Mouse (Mus musculus) spleen, adult 2 months (tissue): ENCODE results near the gene Vangl1. TPM values are rescaled to one million over a fixed set of nuclear protein-coding genes. Genes with fewer than 3 reads are reported as not detected.

ENCODE experiments used
- DNase-seq, 2 experiments: peaks; one replicate each; pipeline versions ENCODE4 v3.0.0 to v3.0.0-alpha.2; 2012 to 2021; ENCODE audit warnings: low spot score in 2 of 2, low read depth in 1 of 2
- H3K27ac ChIP-seq: fragments of 200-500 bp; 2 replicates; pipeline ENCODE4 v1.5.1; 2012; ENCODE audit warnings: low read length, inconsistent platforms; ENCODE audit not compliant: insufficient read depth
- H3K27me3 ChIP-seq: fragments of 200-500 bp; 2 replicates; pipeline ENCODE4 v1.6.1; 2012; ENCODE audit warnings: mild to moderate bottlenecking, moderate library complexity, low read length, inconsistent platforms; ENCODE audit not compliant: control insufficient read depth, insufficient read depth
- H3K36me3 ChIP-seq: fragments of 200-500 bp; 2 replicates; pipeline ENCODE4 v1.6.1; 2012; ENCODE audit warnings: mild to moderate bottlenecking, low read length, inconsistent platforms; ENCODE audit not compliant: control insufficient read depth, insufficient read depth
- H3K4me1 ChIP-seq: fragments of 200-500 bp; 2 replicates; pipeline ENCODE4 v1.6.1; 2011; ENCODE audit warnings: inconsistent platforms; ENCODE audit not compliant: control insufficient read depth, insufficient read depth, insufficient read length
- H3K4me3 ChIP-seq: fragments of 200-500 bp; 2 replicates; pipeline ENCODE4 v1.5.1; 2011; ENCODE audit warnings: mild to moderate bottlenecking, inconsistent platforms; ENCODE audit not compliant: insufficient read depth, insufficient read length; ENCODE audit errors: extremely low read depth
- CTCF ChIP-seq: fragments of 200-500 bp; IDR thresholded peaks from 2 replicates; pipeline ENCODE4 v1.5.1; 2011; ENCODE audit warnings: mild to moderate bottlenecking, inconsistent platforms; ENCODE audit not compliant: insufficient read depth, insufficient read length, insufficient replicate concordance; ENCODE audit errors: extremely low read depth
- POLR2A ChIP-seq: fragments of 200-500 bp; IDR thresholded peaks from 2 replicates; pipeline ENCODE4 v1.6.1; 2011; ENCODE audit warnings: low read depth, low read length, inconsistent platforms
- WGBS: fragments of 180-500 bp; shearing (Covaris S2); methylation state at CpG from one replicate; pipeline ENCODE4 v1.1.7; 2018; 5-methylcytosine and 5-hydroxymethylcytosine counted together
- polyA plus RNA-seq: library from polyadenylated mRNA; depleted of rRNA; stranded (reverse); fragments of >200 nt; gene quantifications from 2 replicates; pipeline ENCODE4 v1.2.3, GENCODE M21; 2012

Gene Vangl1
- polyA plus RNA-seq, 1 experiment: 18.2 TPM

DNA sequence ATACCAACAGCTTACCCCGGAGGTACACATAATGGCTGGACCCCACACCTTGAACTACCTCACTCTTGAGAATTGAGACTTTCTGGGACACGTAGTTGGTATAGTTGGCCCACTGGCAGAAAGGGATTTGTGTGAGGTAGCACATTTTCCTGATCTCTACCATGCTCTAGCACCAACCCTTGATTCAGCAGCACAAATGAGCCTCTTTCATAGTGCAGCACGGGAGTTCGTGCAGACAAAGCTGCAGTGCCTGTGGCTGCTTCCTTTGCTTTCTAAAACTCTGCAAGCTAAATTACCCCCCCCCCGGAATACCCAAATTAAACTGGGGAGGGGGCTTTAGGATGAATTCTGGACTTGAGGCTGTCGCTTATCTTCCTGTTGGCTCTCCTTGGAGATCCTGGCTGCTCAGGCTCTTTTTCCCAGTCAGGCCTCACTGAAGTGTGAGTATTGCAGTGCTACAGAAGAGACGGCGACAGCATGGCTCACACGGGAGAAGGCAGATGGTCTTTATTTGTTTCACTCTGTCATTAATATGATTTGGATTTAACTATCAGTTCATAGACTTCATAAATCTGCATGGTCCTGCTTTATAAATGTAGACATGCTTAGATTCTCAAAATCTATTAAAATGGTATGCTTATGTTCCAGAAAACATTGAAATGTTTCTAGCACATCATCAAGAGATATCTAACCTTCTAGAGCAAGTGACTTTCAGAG, 27.1 kb upstream of the Vangl1 start:
- H3K27ac ChIP-seq: no peak overlapping the region
- 91% methylated on average over 9 of the region's 9 CpGs for WGBS
- no peak overlapping the region for H3K4me3 ChIP-seq
- H3K36me3 ChIP-seq: no peaks in the 10 kb centered on the region
- no peaks in the 10 kb centered on the region for H3K27me3 ChIP-seq
- H3K4me1 ChIP-seq: no peaks in the 10 kb centered on the region
- no peak for DNase-seq
- no peak for TF ChIP-seq CTCF
- TF ChIP-seq POLR2A: no peak

GRCm38 (mm10) chr3:102222756-102223155, 18.3 kb upstream of the Vangl1 start:
- Histone ChIP-seq H3K27ac (no peak overlapping the region), H3K4me3 (no peak overlapping the region), H3K27me3 (no peaks in the 10 kb centered on the region), H3K36me3 (no peaks in the 10 kb centered on the region), H3K4me1 (no peaks in the 10 kb centered on the region)
- DNase-seq: no peak
- TF ChIP-seq CTCF (no peak), POLR2A (no peak)
- 89% methylated on average over 8 of the region's 8 CpGs for WGBS

- Histone ChIP-seq H3K4me3 (no peak overlapping the region), H3K36me3 (no peaks in the 10 kb centered on the region), H3K27me3 (no peaks in the 10 kb centered on the region), H3K4me1 (no peaks in the 10 kb centered on the region), H3K27ac (no peak overlapping the region)
- DNase-seq: no peak
- TF ChIP-seq CTCF (no peak), POLR2A (no peak)
- 77% methylated on average over 2 of the region's 2 CpGs for WGBS
These were observed 13.8 kb upstream of the Vangl1 start for GRCm38 (mm10) chr3:102218301-102218700.

DNA sequence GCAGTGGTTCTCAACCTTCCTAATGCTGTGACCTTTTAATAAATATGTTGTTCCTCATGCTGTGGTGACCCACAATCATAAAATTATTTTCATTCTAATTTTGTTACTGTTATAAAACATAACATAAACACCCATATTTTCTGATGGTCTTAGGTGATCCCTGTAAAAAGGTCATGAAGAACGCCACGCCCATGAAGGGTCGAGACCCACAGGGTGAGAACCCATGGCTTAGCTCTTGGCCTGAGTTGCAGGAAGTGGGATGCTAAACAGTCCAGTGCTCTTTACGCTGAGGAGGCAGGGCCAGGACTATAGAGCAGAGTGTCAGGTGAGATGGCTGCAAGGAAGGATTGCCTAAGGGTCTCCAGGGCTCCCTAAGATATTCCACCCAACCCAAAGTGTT, 10.2 kb upstream of the Vangl1 start:
- Histone ChIP-seq H3K36me3 (no peaks in the 10 kb centered on the region), H3K4me1 (no peaks in the 10 kb centered on the region), H3K4me3 (no peak overlapping the region), H3K27ac (no peak overlapping the region), H3K27me3 (no peaks in the 10 kb centered on the region)
- WGBS: 86% methylated on average over 4 of the region's 4 CpGs
- TF ChIP-seq POLR2A (no peak), CTCF (no peak)
- DNase-seq: no peak

DNA sequence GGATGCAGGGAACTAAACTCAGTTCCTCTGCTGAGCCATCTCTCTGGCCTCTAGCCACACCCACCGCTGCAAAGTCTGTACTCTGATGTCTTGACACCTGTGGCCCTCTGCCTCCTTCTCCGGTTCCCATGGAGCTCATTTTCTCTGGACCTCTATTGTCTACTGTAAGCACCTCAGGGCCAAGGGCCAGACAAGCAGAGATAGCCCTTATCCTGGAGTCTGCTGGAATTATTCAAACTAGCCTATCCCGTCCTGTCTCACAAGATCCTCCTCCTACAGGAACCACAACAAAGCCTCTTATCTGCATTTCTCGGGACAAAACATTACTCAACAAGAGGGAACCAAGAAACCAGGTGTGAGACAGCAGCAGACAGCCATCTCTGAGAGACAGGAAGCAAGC, 9.8 kb upstream of the Vangl1 start:
- Histone ChIP-seq H3K4me3 (no peak overlapping the region), H3K27me3 (no peaks in the 10 kb centered on the region), H3K36me3 (no peaks in the 10 kb centered on the region), H3K4me1 (no peaks in the 10 kb centered on the region), H3K27ac (no peak overlapping the region)
- DNase-seq: no peak
- WGBS: 64% methylated on average over 4 of the region's 4 CpGs
- TF ChIP-seq CTCF (no peak), POLR2A (no peak)

GRCm38 (mm10) chr3:102212896-102213295, 8.4 kb upstream of the Vangl1 start:
- Histone ChIP-seq H3K4me3 (no peak overlapping the region), H3K27me3 (no peaks in the 10 kb centered on the region), H3K4me1 (no peaks in the 10 kb centered on the region), H3K27ac (no peak overlapping the region), H3K36me3 (no peaks in the 10 kb centered on the region)
- 69% methylated on average over 6 of the region's 6 CpGs for WGBS
- TF ChIP-seq POLR2A: no peak
- TF ChIP-seq CTCF: no peak
- DNase-seq: no peak

GRCm38 (mm10) chr3:102212336-102212735, 7.8 kb upstream of the Vangl1 start:
- TF ChIP-seq POLR2A (no peak), CTCF (no peak)
- WGBS: 94% methylated on average over 15 of the region's 15 CpGs
- no peak for DNase-seq
- Histone ChIP-seq H3K36me3 (no peaks in the 10 kb centered on the region), H3K27ac (no peak overlapping the region), H3K4me3 (no peak overlapping the region), H3K27me3 (no peaks in the 10 kb centered on the region), H3K4me1 (no peaks in the 10 kb centered on the region)
